Mouse (Mus musculus) olfactory bulb, adult 2 months (tissue): Measurements from ENCODE around the gene Ccdc65.

Experiments
- CTCF ChIP-seq: fragments of 200-500 bp; IDR thresholded peaks from 2 replicates; pipeline ENCODE4 v1.5.1; 2012; ENCODE audit warnings: low read depth, mild to moderate bottlenecking, low read length, moderate library complexity; ENCODE audit not compliant: insufficient read depth
- POLR2A ChIP-seq: fragments of 200-500 bp; IDR thresholded peaks from 2 replicates; pipeline ENCODE4 v1.6.1; 2012; ENCODE audit warnings: mild to moderate bottlenecking, low read depth, low read length, moderate library complexity; ENCODE audit not compliant: insufficient read depth

- TF ChIP-seq CTCF: no peak
- TF ChIP-seq POLR2A: no peak
Observed at GRCm38 (mm10) chr15:98728366-98728765, 20.4 kb downstream of the Ccdc65 start.
